Mouse (Mus musculus): ENCODE measurements around the gene Vmn1r33. TPM values are rescaled to one million over a fixed set of nuclear protein-coding genes. Genes with fewer than 3 reads are reported as not detected.
"Not testable (repeated sequence)": the region's sequence is repeated elsewhere in the genome, so short reads cannot be mapped to it uniquely, and the experiment has no call there.

The Vmn1r33 gene
- polyA plus RNA-seq (2015; fragmentation: Nextera tagmentation; extraction: Ambion mirVana), result not detected in 2 replicates

GRCm38 (mm10) chr6:66618182-66618581 lies at the start of gene Vmn1r33:
Gene Vmn1r33 (minus strand): TSS chr6:66618282.
- H3K27me3 ChIP-seq; H3K4me3 ChIP-seq; H3K4me2 ChIP-seq; H3K4me1 ChIP-seq (replicated peaks); H3K9me3 ChIP-seq; H3K27ac ChIP-seq; H3K36me3 ChIP-seq; ATAC-seq (ENCODE audit: low FRiP score); H3K9ac ChIP-seq: not testable (repeated sequence)

GRCm38 (mm10) chr6:66643779-66644178 lies 25.7 kb upstream of the Vmn1r33 start, which contains the start of gene Vmn1r34:
Gene Vmn1r34 (minus strand): TSS chr6:66643879.
- H3K36me3 ChIP-seq, result no peaks in the 10 kb centered on the region
- H3K4me1 ChIP-seq (replicated peaks), result no peaks in the 10 kb centered on the region
- no peak within 1 kb of the TSS for H3K4me3 ChIP-seq
- no peaks in the 10 kb centered on the region for H3K27me3 ChIP-seq
- H3K27ac ChIP-seq, result no peak within 1 kb of the TSS
- no peak within 1 kb of the TSS for H3K4me2 ChIP-seq
- no peaks in the 10 kb centered on the region for H3K9me3 ChIP-seq
- H3K9ac ChIP-seq, result no peak within 1 kb of the TSS
- WGBS, result 89% methylated on average over 1 of the region's 1 CpGs
- no peak for ATAC-seq (ENCODE audit: low FRiP score)

- no peak overlapping the region for H3K27ac ChIP-seq
- H3K9ac ChIP-seq, result no peak overlapping the region
- no peaks in the 10 kb centered on the region for H3K9me3 ChIP-seq
- no peaks in the 10 kb centered on the region for H3K36me3 ChIP-seq
- H3K4me1 ChIP-seq (replicated peaks), result no peaks in the 10 kb centered on the region
- no peak overlapping the region for H3K4me2 ChIP-seq
- H3K4me3 ChIP-seq, result no peak overlapping the region
- no peak for ATAC-seq (ENCODE audit: low FRiP score)
- no peaks in the 10 kb centered on the region for H3K27me3 ChIP-seq
Observed at GRCm38 (mm10) chr6:66595804-66596203, 22.3 kb downstream of the Vmn1r33 start.

Other genes with a start within 250 kb of the Vmn1r33 start
- gene Mad2l1, start 82.9 kb downstream of the Vmn1r33 start, polyA plus RNA-seq (2015; fragmentation: Nextera tagmentation; extraction: Ambion mirVana), result 25.5 and 27.3 TPM in 2 replicates
- 0.06 and 0.08 TPM in 2 replicates for gene Vmn1r32, start 58.2 kb downstream of the Vmn1r33 start, polyA plus RNA-seq (2015; fragmentation: Nextera tagmentation; extraction: Ambion mirVana)
- not detected in 2 replicates for gene Vmn1r34, start 25.6 kb upstream of the Vmn1r33 start, polyA plus RNA-seq (2015; fragmentation: Nextera tagmentation; extraction: Ambion mirVana)
- not detected in 2 replicates for gene Vmn1r35, start 67.6 kb upstream of the Vmn1r33 start, polyA plus RNA-seq (2015; fragmentation: Nextera tagmentation; extraction: Ambion mirVana)
- not detected in 2 replicates for gene Vmn1r36, start 100.9 kb upstream of the Vmn1r33 start, polyA plus RNA-seq (2015; fragmentation: Nextera tagmentation; extraction: Ambion mirVana)
- gene Vmn1r37, start 111.1 kb upstream of the Vmn1r33 start, polyA plus RNA-seq (2015; fragmentation: Nextera tagmentation; extraction: Ambion mirVana), result not detected in 2 replicates
- gene Vmn1r38, start 164.3 kb upstream of the Vmn1r33 start, polyA plus RNA-seq (2015; fragmentation: Nextera tagmentation; extraction: Ambion mirVana), result not detected in 2 replicates
- gene Vmn1r39, start 192.3 kb upstream of the Vmn1r33 start, polyA plus RNA-seq (2015; fragmentation: Nextera tagmentation; extraction: Ambion mirVana), result not detected in 2 replicates